Mouse (Mus musculus): ENCODE results near the gene Gm8281.
"Not testable (repeated sequence)": the region's sequence is repeated elsewhere in the genome, so short reads cannot be mapped to it uniquely, and the experiment has no call there.

Gm8281 gene

GRCm38 (mm10) chr14:5070611-5071490 is at the start of gene Gm8281:
Gm8281 (plus strand) TSS chr14:5071040.
- DNase-seq (ENCODE audit: low spot score in 2 of 2): not testable (repeated sequence)

GRCm38 (mm10) chr14:5050329-5050728 is 20.5 kb upstream of the Gm8281 start, which contains the start of gene 4930555G01Rik:
4930555G01Rik (plus strand) TSS chr14:5050629.
- DNase-seq (ENCODE audit: low spot score in 2 of 2): not testable (repeated sequence)

GRCm38 (mm10) chr14:5131219-5131618 is 60.4 kb downstream of the Gm8281 start, which contains the start of gene Gm8279:
Gm8279 (plus strand) TSS chr14:5131519.
- not testable (repeated sequence) for DNase-seq (ENCODE audit: low spot score in 2 of 2)
